Mouse (Mus musculus) hindbrain, postnatal 0 days (tissue): ENCODE results near the gene Gtsf1l. TPM values are rescaled to one million over a fixed set of nuclear protein-coding genes. Genes with fewer than 3 reads are reported as not detected.

Source experiments
- ATAC-seq: fragments of 200-750 bp; cut with Nextera tagmentation; 2 replicates; pipeline ENCODE4 v1.8.0; 2017; ENCODE audit warnings: mild to moderate bottlenecking, moderate TSS enrichment, moderate library complexity
- DNase-seq: peaks from one replicate; pipeline ENCODE4 v3.0.0-alpha.2; 2015; ENCODE audit warnings: low spot score
- H3K27ac ChIP-seq: fragments of 300-500 bp; sonication (generic); 2 replicates; pipeline ENCODE4 v1.5.1; 2014; ENCODE audit warnings: mild to moderate bottlenecking
- H3K27me3 ChIP-seq: fragments of 300-500 bp; sonication (generic); 2 replicates; pipeline ENCODE4 v1.6.1; 2014; ENCODE audit warnings: low read length, mixed read lengths; ENCODE audit not compliant: insufficient read depth
- H3K36me3 ChIP-seq: fragments of 300-500 bp; sonication (generic); 2 replicates; pipeline ENCODE4 v1.6.1; 2014; ENCODE audit warnings: low read length, mixed read lengths; ENCODE audit not compliant: insufficient read depth
- H3K4me1 ChIP-seq: fragments of 300-500 bp; sonication (generic); 2 replicates; pipeline ENCODE4 v1.6.1; 2014; ENCODE audit warnings: antibody characterized with exemption, low read length, mixed read lengths; ENCODE audit not compliant: insufficient read depth
- H3K4me2 ChIP-seq: fragments of 300-500 bp; sonication (generic); 2 replicates; pipeline ENCODE4 v1.6.1; 2014; ENCODE audit warnings: low read depth, mild to moderate bottlenecking, low read length, moderate library complexity, mixed read lengths
- H3K4me3 ChIP-seq: fragments of 300-500 bp; sonication (generic); 2 replicates; pipeline ENCODE4 v1.5.1; 2014; ENCODE audit warnings: low read length
- H3K9ac ChIP-seq: fragments of 300-500 bp; sonication (generic); replicated peaks from 2 replicates; pipeline ENCODE4 v1.6.1; 2014; ENCODE audit warnings: mild to moderate bottlenecking, low read length, moderate library complexity, mixed read lengths
- H3K9me3 ChIP-seq: fragments of 300-500 bp; sonication (generic); 2 replicates; pipeline ENCODE4 v1.6.1; 2016; ENCODE audit warnings: low read length, mixed read lengths
- CTCF ChIP-seq: IDR thresholded peaks from 2 replicates; pipeline ENCODE4 v1.5.1; 2016; ENCODE audit warnings: antibody characterized with exemption, control low read depth, low read depth
- WGBS: fragments of 180-500 bp; shearing (Covaris S2); extraction: QIAGEN DNeasy Blood & Tissue Kit; methylation state at CpG from one replicate; pipeline ENCODE4 v1.1.7; 2014; 5-methylcytosine and 5-hydroxymethylcytosine counted together
- polyA plus RNA-seq: library from polyadenylated mRNA; unstranded; fragments of >200 nt; fragmentation: Nextera tagmentation; extraction: Ambion mirVana; gene quantifications from 2 replicates; pipeline ENCODE4 v1.2.1, GENCODE M21; 2015
- total RNA-seq: library from RNA; depleted of rRNA; stranded (reverse); fragments of >200 nt; gene quantifications from 2 replicates; pipeline ENCODE4 v1.2.3, GENCODE M21; 2014

The Gtsf1l gene
- total and polyA plus RNA-seq, 2 experiments from 2014 or later = not detected

- no peaks in the 10 kb centered on the region for H3K9me3 ChIP-seq
- H3K27ac ChIP-seq = no peak overlapping the region
- H3K27me3 ChIP-seq = peaks cover 8% of the 10 kb centered on the region; the same call in 1 of the 2 replicates
- no peak overlapping the region for H3K9ac ChIP-seq
- DNase-seq (no peak), ATAC-seq (no peak)
- no peak for TF ChIP-seq CTCF
- H3K4me2 ChIP-seq = no peak overlapping the region
- no peaks in the 10 kb centered on the region for H3K36me3 ChIP-seq
- H3K4me3 ChIP-seq = no peak overlapping the region
- peaks cover 9% of the 10 kb centered on the region; the same call in 1 of the 2 replicates for H3K4me1 ChIP-seq
- WGBS = 52% methylated on average over 18 of the region's 18 CpGs
These were observed 15.4 kb upstream of the Gtsf1l start for GRCm38 (mm10) chr2:163102900-163103653.

- Histone ChIP-seq H3K9me3 (no peaks in the 10 kb centered on the region), H3K4me3 (no peak overlapping the region), H3K27ac (no peak overlapping the region), H3K4me2 (no peak overlapping the region), H3K4me1 (peaks cover 9% of the 10 kb centered on the region; the same call in 1 of the 2 replicates), H3K27me3 (peaks cover 8% of the 10 kb centered on the region; the same call in 1 of the 2 replicates), H3K36me3 (no peaks in the 10 kb centered on the region), H3K9ac (no peak overlapping the region)
- DNase-seq (no peak), ATAC-seq (no peak)
- TF ChIP-seq CTCF = no peak
- 36% methylated on average over 7 of the region's 7 CpGs for WGBS
These were observed 14.6 kb upstream of the Gtsf1l start for GRCm38 (mm10) chr2:163102216-163102615.

GRCm38 (mm10) chr2:163101646-163102203, 14.1 kb upstream of the Gtsf1l start:
- Histone ChIP-seq H3K9me3 (no peaks in the 10 kb centered on the region), H3K27ac (no peak overlapping the region), H3K27me3 (peaks cover 6% of the 10 kb centered on the region; the same call in 1 of the 2 replicates), H3K4me3 (no peak overlapping the region), H3K9ac (no peak overlapping the region), H3K36me3 (no peaks in the 10 kb centered on the region), H3K4me2 (no peak overlapping the region), H3K4me1 (peaks cover 9% of the 10 kb centered on the region; the same call in 1 of the 2 replicates)
- peak; percentile 92 for TF ChIP-seq CTCF
- DNase-seq = peak; percentile 81
- WGBS = 5% methylated on average over 10 of the region's 10 CpGs
- peak; percentile 40 for ATAC-seq

- peaks cover 5% of the 10 kb centered on the region; the same call in 1 of the 2 replicates for H3K27me3 ChIP-seq
- whole genome bisulfite sequencing = 67% methylated on average over 5 of the region's 5 CpGs
- H3K4me1 ChIP-seq = peaks cover 9% of the 10 kb centered on the region; the same call in 1 of the 2 replicates
- no peak overlapping the region for H3K27ac ChIP-seq
- H3K9ac ChIP-seq = no peak overlapping the region
- H3K36me3 ChIP-seq = no peaks in the 10 kb centered on the region
- no peak for DNase-seq
- no peak overlapping the region for H3K4me3 ChIP-seq
- H3K4me2 ChIP-seq = no peak overlapping the region
- H3K9me3 ChIP-seq = no peaks in the 10 kb centered on the region
- TF ChIP-seq CTCF = no peak
- ATAC-seq = no peak
These were observed 12.9 kb upstream of the Gtsf1l start for GRCm38 (mm10) chr2:163100551-163100950.

- Histone ChIP-seq H3K9ac (no peak overlapping the region), H3K4me2 (no peak overlapping the region), H3K4me3 (no peak overlapping the region), H3K4me1 (peaks cover 9% of the 10 kb centered on the region; the same call in 1 of the 2 replicates), H3K9me3 (no peaks in the 10 kb centered on the region), H3K27ac (no peak overlapping the region), H3K36me3 (no peaks in the 10 kb centered on the region), H3K27me3 (peaks cover 5% of the 10 kb centered on the region; the same call in 1 of the 2 replicates)
- DNase-seq = no peak
- no peak for ATAC-seq
- 52% methylated on average over 8 of the region's 8 CpGs for WGBS
- TF ChIP-seq CTCF = no peak
These were observed 12.3 kb upstream of the Gtsf1l start for GRCm38 (mm10) chr2:163099919-163100318.

GRCm38 (mm10) chr2:163095784-163096183, 8.1 kb upstream of the Gtsf1l start:
- TF ChIP-seq CTCF = no peak

More at GRCm38 (mm10) chr2:163095784-163096183, 8.1 kb upstream of the Gtsf1l start:
- DNase-seq = no peak
- H3K36me3 ChIP-seq = no peaks in the 10 kb centered on the region
- no peaks in the 10 kb centered on the region; the same call in 1 of the 2 replicates for H3K4me1 ChIP-seq
- 63% methylated on average over 3 of the region's 3 CpGs for WGBS
- H3K9me3 ChIP-seq = no peaks in the 10 kb centered on the region
- peaks cover 5% of the 10 kb centered on the region; the same call in 1 of the 2 replicates for H3K27me3 ChIP-seq
- no peak overlapping the region for H3K27ac ChIP-seq
- no peak overlapping the region for H3K4me2 ChIP-seq
- ATAC-seq = no peak
- no peak overlapping the region for H3K4me3 ChIP-seq
- no peak overlapping the region for H3K9ac ChIP-seq
